11 mouse cellular contexts compared by ENCODE assay signal in the genomic region with DNA sequence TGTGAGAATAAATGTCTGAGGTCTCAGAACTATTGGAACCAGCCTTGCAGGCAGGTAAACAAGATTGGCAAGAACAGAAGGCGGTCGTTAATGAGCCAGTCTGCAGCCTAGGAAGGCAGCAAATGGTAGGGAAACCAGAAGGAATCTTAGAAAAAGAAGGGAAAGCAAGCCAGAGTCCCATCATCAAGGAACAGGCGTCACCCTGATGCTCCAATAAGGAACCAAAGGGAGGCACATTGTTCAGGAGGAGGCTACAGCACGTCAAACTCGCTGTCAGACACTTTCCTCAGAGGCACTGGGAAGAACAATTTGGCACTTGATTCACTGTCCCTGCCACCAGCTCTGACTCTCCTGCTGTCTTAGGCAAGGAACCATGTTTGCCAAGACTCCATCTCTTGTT.
"Had no signal": no experiment of that assay in that cellular context is flagged by ENCODE, and none has a peak within 500 bp of the region (broad histone marks: within the 10 kb centered on the region; RNA-seq: fewer than 3 reads in every experiment).

No protein-coding gene starts in this region.

- H3K4me2 ChIP-seq: kidney, embryonic 15.5 days; liver, embryonic 11.5 days; liver, embryonic 15.5 days; lung, embryonic 14.5 days; midbrain, embryonic 11.5 days; midbrain, embryonic 15.5 days had no signal

- H3K4me1 ChIP-seq: midbrain, embryonic 15.5 days had no signal

- ATAC-seq: midbrain, embryonic 15.5 days had no signal

- H3K27me3 ChIP-seq: kidney, embryonic 15.5 days; liver, embryonic 15.5 days; midbrain, embryonic 15.5 days had no signal

- H3K36me3 ChIP-seq: kidney, embryonic 15.5 days; limb, embryonic 10.5 days; liver, embryonic 15.5 days; midbrain, embryonic 15.5 days had no signal

- H3K4me3 ChIP-seq: kidney, embryonic 15.5 days; left cerebral cortex, adult 2 months; limb, embryonic 10.5 days; liver, embryonic 15.5 days; megakaryocyte, embryonic 14.5 days; midbrain, embryonic 15.5 days had no signal

- DNase-seq: right cerebral cortex, postnatal 14 days had no signal

- H3K9me3 ChIP-seq: kidney, embryonic 15.5 days; limb, embryonic 10.5 days; liver, embryonic 15.5 days; megakaryocyte, embryonic 14.5 days; midbrain, embryonic 15.5 days had no signal

- H3K27ac ChIP-seq: left cerebral cortex, adult 2 months; liver, embryonic 15.5 days; macrophage; midbrain, embryonic 15.5 days had no signal

- H3K9ac ChIP-seq: kidney, embryonic 15.5 days; liver, embryonic 15.5 days; lung, embryonic 14.5 days; midbrain, embryonic 15.5 days had no signal
